Mouse (Mus musculus) retina, postnatal 1 day (tissue): ENCODE data around the gene Tpgs1.
"Not testable (repeated sequence)": the region's sequence is repeated elsewhere in the genome, so short reads cannot be mapped to it uniquely, and the experiment has no call there.

Experiments
- DNase-seq: peaks from one replicate; pipeline ENCODE4 v3.0.0-alpha.2; 2012

Gene Tpgs1

DNA sequence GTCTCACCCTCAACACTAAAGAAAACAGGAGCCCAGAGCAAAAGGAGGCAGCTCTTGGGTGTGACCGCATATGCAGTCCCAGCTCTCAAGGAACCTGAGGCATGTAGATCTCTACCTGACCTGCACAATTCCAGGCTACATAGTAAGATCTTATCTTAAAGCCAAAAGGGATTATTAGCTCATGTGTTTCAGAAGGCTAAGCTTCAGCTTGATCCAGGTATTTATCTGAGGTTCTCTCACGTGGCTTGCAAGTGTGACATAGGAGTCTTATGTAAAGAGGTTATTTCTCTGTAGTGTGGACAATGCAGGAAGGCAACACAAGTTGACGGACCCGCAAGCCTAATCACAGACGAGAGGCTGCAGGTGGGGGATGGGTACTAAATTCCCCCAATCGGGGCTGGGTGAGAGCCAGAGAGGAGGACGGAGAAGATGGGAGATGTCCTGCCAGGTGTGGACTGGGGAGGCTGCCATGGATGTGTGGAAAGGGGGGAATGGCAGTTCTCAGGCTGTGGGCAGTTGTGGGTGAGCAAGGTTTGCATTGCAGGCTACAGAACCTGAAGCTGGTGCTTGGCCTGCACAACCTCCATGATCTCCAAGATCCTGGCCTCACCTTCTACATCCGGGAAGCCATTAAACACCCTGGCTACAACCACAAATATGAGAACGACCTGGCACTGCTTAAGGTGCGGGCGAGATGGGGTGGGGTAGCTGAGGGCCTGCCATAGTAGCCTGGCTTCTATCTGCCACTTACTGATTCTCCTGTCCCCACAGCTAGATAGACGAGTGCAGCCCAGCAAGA is 24.6 kb downstream of the Tpgs1 start:
- DNase-seq = peak; percentile 35

DNA sequence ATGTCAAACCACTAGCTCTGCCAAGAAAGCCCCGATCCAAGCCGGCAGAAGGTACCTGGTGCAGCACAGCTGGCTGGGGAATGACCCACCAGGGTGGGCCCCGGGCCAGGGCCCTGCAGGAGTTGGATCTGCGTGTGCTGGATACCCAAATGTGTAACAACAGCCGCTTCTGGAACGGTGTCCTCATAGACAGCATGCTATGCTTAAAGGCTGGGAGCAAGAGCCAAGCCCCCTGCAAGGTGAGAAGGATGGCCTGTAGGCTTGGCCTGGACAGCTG is 25.1 kb downstream of the Tpgs1 start:
- DNase-seq = no peak

DNA sequence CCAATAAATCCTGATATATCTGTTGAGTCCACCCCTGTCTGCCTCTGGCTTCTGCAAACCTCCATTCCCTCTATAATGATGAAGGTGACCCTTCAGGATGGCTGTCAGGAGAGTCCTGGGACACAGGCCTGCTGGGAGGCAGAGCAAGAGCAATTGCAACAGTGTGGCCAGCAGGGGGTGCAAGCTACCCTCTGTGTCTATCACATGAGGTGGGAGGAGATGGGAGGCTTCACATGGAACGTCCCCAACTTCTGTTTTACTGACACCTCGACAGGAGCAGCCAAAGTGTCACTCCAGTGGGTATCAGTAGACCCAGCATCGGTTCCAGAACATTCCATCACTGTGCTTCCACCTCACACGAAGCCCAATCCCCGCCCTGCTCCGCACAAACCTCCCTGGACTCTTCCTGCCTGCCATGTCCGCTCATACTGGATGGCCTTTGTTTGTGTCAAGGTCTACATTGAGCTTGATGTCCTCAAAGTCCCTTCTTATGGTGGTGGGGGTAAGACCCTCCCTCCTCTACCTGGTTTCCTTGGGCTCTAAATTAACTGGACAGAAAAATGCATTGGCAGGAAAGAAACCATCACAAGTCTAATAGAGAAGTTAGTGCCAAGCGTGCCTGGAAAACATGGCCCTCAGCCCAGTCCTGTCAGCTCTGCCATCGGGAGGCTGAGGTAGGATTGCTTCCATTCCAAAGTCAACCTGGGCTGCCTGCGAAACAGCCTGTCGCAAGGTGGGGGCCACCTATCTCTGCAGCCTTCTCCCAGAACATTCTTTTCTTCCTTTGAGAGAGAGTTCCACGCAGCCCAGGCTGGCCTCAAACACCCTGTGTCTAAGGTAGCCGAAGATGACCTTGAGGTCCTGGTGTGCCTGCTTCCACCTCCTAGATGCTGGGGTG is 26.3 kb downstream of the Tpgs1 start:
- DNase-seq = peak; percentile 83

DNA sequence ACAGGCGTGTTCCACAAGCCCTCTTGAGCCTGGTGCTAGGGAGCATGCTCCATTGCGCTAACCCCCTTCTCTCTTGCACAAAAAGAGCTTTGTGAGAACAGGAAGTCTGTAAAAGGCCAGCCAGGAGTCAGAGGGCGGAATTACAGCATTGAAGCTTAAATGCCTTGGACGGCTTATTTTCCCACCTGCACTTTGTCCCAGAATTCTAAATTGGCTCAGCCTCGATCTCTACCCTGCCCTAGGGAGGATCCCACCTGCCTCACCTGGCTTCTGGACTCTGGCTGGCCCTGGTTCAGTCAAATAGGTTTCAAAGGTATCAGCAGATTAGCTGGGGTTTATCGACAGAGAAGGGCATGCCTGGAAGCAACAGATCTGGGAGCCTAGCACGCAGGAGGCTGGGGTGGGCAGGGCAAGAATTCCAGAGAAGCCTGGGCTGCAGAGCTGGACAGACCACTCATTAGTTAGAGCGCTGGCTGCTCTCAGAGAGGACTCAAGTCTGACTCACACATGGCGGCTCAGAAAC is 27.0 kb downstream of the Tpgs1 start:
- no peak for DNase-seq

DNA sequence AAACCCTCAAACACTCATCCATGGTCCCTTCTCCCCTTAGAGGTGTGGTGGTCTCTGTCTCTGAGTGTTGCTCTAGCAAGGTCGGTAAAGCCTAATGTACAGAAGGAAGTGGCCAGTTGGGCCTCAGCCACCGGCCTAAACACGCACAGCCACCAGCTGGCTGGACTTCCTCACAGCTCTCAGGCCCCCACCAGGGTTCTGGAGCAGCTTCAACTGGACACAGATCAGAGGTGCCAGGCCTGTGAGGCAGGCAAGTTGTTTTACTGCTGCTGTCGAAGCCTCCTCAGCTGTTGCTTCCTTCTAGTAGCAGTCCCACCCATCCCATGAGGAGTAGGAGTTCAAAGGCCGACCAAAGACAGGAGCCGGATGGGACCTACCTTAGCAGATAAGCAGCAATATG is 28.7 kb downstream of the Tpgs1 start:
- no peak for DNase-seq

DNA sequence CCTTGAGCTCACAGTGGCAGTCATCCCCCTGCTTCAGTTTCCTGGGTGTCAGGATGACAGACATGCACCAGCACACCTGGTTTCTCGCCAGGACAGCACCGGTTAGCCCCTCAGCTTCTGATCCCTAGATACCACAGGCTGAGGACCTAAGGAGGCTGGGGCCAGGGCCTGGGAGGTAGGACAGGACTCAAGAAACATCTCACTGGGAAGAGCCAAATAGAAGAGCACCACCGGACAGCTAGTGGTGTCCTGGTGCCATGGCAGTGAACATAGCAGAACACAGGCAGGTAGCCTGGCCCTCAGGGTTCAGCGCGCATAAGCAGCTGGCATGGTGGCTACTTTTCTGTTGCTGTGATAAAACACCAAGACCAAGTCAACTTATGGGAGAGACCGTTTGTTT is 29.3 kb downstream of the Tpgs1 start:
- DNase-seq = no peak

DNA sequence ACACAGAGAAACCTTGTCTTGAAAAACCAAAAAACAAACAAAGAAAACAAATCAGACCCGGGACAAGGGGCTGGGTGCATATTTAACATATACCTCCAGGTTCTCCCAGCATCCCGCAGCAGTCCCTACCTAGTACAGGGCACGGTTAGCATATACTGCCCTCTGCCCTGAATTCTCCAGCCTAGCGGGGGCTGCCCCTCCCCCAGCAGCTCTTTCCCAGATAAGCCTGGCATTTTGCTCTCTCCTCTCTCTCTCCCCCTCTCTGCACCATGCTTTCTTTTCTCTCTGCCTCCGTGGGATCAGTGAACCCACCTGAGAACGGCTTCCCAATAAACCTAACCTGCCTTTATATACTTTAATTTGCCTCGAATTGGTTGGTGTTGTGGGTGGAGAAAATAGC is 31.5 kb downstream of the Tpgs1 start:
- DNase-seq = no peak

DNA sequence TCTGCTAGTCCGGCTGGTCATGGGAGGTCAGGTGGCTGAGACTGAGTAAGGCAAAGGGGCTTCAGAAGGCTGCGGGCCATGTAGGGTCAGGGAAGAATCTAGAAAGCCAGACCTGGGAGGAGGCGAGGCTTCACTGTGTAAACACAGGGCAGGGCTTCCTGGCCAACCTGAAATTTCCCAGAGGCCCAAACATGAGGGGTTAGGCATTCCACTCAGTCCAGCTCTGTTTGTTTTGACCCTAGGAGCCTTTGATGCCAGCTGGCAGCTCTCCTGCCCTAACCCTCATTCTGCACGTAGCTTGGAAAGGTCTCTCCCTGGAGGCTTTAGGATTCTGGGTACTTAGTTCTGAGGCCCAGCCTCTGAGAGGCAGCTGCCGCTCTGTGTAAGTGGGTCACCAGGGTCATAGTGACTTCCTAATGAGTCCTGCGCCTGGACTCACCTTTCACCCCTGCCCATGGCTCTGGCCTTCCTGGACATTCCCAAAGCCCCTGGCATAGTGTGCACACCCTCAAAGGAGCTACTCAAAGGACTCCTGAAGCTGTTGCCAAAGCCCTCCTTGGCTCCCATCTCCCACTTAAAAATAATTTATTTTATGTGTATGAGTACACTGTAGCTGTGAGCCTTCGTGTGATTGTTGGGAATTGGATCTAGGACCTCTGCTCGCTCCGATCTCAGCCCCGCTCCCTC is 32.4 kb downstream of the Tpgs1 start:
- DNase-seq = peak; percentile 43

DNA sequence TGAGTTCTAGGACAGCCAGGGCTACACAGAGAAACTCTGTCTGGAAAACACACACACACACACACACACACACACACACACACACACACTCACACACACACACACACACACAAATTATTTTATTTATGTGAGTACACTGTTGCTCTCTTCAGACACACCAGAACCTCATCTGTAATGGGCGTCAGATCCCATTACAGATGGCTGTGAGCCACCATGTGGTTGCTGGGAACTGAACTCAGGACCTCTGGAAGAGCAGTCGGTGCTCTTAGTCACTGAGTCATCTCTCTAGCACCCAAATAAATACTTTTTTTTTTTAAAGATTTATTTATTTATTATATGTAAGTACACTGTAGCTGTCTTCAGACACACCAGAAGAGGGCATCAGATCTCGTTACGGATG is 33.8 kb downstream of the Tpgs1 start:
- not testable (repeated sequence) for DNase-seq

DNA sequence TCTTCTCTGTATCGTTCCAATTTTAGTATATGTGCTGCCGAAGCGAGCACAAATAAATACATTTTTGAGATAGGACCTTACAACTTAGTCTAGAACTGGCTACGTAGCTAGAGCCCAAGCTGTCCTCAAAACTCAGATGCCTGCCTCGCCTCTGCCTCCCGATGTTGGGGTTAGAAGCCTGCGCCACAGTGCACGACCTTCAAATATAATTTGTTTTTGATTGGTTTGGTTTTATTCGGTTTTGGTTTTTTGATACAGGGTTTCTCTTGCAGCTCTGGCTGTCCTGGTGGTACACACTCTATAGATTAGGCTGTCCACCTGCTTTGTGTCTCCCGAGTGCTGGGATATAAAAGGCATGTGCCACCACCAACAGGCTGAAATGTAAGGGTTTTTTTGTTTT is 34.4 kb downstream of the Tpgs1 start:
- DNase-seq = no peak

DNA sequence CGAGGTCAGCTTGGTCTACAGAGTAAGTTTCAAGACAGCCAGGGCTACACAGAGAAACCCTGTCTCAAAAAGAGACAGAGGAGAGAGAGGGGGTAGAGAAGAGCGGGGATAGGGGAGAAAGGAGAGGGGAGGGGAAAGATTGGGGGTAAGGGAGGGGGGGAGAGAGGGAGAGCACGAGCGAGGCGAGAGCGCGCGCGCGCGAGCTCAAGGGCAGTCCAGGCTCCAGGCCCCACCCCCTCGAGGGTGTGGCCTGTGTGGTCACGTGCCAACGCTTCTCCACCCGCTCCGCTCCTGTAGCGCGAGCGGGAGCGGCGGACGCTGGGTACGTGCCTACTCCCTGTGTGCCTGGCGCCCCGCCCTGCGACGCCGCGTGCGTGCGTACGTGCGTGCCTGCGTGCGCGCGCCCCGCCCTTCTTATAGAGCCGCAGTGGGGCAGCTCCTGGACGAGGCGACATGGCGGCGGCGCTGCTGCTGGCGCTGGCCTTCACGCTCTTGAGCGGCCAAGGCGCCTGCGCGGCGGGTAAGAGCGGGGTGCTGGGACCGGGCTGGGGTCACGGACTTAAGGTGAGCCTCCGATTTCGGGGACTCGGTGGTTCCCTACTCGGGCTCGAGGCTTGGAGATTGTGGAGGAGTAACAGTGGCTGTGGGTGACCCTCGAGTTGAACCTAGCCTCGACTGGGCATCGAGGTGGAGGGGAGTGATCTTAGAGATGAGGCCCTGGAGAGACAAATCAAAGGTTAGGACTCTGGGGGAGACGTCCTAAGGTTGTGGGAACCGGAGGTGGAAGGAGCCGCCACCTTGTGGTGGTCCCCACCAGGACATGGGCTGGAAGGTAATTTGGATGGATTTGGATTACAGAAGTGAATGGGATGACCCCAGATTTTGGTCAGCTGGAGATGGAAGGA is 35.1 kb downstream of the Tpgs1 start, which contains the start of gene Bsg:
TSS of gene Bsg (plus strand) at position 427 of the 905 bp plus-strand sequence.
- DNase-seq = peak; percentile 100

DNA sequence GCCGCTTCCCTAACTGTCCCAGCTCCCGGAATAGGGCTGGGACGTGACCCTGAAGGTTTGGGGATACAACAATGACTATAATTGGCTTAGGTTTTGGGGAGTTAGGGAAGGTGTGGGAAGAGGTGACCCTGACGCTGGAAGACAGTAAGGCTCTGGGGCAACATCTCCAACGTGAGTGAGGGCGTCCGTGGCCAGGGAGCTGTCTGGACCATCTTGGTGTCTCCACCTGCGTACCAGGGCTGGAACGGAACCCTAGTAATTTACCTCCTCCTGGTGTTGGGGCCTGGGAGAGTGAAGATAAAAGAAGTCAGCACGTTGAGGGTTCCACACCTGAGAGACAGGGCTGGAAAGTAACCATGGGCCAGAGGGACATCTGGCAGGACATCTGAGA is 35.8 kb downstream of the Tpgs1 start:
- no peak for DNase-seq

DNA sequence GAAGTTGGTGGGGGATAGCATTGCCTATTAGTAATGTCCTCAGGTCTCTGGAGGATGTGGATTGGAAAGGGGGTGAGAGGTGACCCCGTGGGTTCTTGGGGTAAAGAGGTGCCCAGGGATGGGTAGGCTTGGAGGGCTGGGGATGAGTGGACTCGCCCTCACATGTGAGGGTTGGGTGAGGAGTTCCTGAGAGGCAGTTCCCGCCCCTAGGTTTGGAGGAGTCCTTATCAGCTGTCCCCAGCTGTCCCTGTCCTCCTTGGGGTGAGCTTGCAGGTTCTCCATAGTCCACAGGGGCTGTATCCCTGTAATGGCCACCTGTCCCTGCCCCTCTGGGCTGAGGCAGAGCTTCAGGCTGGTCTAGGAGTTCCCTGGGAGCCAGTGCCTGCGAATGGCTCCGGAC is 36.8 kb downstream of the Tpgs1 start:
- no peak for DNase-seq

DNA sequence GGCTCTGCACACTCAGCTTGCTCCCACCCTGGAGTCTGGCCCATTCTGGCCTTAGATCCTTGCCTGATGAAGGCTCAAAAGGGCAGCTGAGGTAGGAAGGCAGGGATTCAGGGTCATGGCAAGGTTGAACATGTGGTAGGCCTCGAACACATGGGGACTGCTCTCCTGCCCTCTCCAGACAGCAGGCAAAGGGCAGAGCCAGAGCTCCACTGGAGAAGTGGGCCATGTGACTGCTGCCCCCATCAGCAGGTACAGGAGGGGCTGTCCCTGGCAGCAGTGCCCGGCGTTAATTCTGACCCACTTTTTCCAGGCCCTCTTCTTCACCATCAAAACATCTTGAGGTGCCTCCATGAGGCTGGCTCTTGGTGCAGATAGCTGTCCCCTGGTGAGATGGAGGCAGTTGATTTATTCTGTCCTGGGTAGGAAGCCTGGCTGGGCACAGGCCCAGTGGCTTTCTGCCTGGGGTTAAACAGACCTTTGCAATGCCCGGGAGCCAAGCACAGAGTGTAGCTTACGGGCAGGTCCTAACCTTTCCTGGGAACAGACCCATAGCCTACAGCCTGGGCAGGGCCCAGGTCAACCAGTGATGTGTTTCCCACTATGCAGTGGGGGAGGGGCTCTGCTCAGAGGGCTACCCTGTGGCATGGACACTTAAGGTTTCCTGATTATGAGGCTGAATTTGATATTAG is 37.4 kb downstream of the Tpgs1 start:
- DNase-seq = no peak

DNA sequence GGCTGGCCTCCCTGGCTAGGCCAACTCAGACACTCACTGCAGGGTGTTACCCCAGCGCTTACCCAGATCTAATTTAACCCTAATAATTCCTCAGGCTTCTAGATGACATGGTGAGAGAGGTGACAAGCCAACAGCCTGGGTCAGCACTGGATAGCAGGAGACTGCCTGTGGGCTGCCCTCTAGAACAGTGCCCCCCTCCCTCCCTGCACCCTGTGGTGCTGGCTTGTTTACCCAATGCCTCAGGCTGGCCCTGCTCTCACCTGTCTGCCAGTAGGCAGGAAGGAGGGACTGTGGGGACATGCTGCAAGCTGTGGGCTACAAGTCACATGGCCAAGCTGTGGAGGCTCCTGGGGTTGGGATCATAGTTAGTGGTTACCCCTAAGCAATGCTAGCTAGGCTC is 38.0 kb downstream of the Tpgs1 start:
- no peak for DNase-seq

DNA sequence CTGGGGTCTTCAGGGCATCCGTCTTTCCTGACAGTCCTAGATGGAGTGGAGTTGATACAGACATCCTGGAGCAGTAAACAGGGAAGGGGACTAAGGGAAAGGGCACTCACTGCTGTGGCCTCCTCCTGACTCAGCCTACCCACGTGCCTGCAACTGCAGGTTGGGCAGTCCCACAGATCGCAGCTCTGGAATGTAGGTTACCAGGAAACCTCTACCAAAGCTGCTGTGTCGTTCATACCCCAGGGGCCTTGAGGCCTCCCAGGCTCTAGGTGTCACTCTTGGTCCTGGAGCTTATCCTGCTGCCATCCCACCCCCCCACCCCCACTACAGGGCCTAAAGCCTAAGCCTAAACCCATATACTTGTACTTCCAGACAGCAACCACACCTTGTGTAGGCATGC is 38.6 kb downstream of the Tpgs1 start:
- no peak for DNase-seq

DNA sequence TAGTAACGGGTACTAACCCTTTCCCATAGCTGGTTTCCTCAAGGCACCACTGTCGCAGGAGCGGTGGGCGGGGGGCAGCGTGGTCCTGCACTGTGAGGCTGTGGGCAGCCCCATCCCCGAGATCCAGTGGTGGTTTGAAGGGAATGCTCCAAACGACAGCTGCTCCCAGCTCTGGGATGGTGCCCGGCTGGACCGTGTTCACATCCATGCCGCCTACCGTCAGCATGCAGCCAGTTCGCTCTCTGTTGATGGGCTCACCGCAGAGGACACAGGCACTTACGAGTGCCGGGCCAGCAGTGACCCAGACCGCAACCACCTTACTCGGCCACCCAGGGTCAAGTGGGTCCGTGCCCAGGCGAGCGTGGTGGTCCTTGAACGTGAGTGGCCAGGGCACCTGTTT is 39.5 kb downstream of the Tpgs1 start:
- no peak for DNase-seq

DNA sequence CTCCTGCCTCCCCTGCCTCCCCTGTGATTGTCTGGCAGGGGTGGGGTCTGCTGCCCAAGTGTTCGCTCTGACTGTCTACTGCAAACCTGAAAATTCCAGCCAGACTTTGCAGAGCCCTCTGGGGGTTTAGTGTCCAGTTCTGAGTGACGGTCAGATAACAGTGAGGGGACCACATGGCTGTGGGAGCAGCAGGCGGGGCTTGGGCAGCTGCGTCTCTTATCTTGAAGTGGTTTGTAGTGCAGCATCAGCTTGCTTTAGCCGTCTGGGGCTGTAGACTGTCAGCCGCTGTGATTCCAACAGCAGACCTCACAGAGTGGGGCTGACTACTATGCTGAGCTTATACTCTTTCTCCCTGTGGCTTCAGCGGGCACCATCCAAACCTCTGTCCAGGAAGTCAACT is 40.1 kb downstream of the Tpgs1 start:
- DNase-seq = no peak

DNA sequence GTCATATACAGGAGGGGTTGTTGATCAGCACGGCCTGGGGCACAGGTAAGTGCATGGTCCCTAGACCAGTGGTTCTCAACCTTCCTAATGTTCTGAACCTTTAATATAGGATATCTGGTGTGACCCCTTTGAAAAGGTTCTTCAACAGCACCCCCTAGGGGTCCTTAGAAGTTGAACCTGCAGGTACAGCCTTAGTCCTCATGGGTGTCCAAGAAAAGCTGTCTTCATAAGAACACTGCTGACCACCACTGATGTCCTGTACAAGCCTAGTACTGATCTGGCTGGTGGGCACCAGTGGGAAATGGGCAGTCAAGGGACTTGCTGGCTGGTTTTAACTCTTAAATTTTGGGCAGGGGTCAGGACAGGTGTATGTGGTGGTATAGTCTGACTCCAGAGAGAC is 42.9 kb downstream of the Tpgs1 start:
- DNase-seq = peak; percentile 48

DNA sequence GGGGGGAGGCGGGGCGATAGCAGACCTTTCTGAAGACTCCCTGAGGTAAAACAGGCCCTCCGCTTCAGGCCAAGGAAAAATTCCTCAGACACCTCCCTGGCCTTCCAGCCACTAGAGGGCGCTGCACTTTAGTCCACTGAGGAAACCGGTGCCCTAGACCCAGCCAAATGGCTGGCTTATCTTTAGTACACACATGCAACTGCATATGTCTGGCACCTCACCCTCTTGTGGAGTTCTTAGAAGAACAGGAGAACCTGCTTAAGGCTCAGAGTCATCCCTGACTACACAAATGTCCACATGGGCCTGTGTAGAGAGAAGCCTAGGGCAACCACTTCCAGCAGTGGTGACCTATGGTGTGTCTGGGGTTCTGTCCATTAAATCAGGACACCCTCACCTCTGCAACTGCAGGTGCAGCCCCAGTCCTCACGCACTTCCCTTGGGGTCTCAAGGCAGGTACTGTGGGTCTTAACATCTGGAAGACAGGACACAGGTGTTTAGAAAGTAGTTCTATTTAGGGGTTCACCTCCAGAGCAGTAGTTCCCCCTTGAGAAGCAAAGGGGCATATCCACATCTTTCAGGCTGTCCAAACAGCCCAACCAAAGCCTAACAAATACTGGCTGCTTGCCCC is 43.4 kb downstream of the Tpgs1 start:
- DNase-seq = peak; percentile 85

DNA sequence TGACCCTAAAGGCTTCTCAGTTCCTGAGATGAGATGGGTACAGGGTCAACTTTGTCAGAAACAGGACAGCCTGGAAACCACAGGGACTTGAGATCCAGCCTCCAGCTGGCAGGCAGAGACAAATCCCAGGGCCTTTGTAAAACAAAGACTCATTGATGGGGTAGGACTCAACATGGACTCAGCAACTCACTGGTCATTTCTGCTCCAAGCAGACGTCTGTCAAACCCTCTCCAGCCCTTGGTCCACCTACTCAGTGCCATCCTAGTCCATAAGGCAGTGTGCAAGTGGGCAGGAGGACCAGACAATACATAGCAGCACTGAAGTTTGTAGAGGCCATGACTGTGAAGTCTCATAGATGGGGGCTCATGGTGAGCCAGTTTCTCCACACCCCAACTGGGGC is 44.0 kb downstream of the Tpgs1 start:
- DNase-seq = no peak
